Mouse (Mus musculus) hindbrain, embryonic 14.5 days (tissue): ENCODE results near the gene Zfp973. TPM values are rescaled to one million over a fixed set of nuclear protein-coding genes. Genes with fewer than 3 reads are reported as not detected.
A peak's percentile ranks its signal among the peaks of the same experiment; 100 is the strongest.
"Not testable (repeated sequence)": the region's sequence is repeated elsewhere in the genome, so short reads cannot be mapped to it uniquely, and the experiment has no call there.

Source experiments
- ATAC-seq: fragments of 200-750 bp; cut with Nextera tagmentation; 2 replicates; pipeline ENCODE4 v1.8.0; 2017; ENCODE audit warnings: moderate number of reproducible peaks, mild to moderate bottlenecking, moderate TSS enrichment, moderate library complexity; ENCODE audit not compliant: low FRiP score
- DNase-seq: peaks from one replicate; pipeline ENCODE4 v3.0.0-alpha.2; 2015; ENCODE audit warnings: low spot score
- H3K27ac ChIP-seq: fragments of 300-500 bp; sonication (generic); 2 replicates; pipeline ENCODE4 v1.5.1; 2014; ENCODE audit warnings: mild to moderate bottlenecking, moderate library complexity
- H3K27me3 ChIP-seq: fragments of 300-500 bp; sonication (generic); 2 replicates; pipeline ENCODE4 v1.6.1; 2014; ENCODE audit warnings: mild to moderate bottlenecking, low read length, mixed read lengths; ENCODE audit not compliant: control insufficient read depth, insufficient read depth
- H3K36me3 ChIP-seq: fragments of 300-500 bp; sonication (generic); replicated peaks from 2 replicates; pipeline ENCODE4 v1.6.1; 2014; ENCODE audit not compliant: control insufficient read depth, insufficient read depth
- H3K4me1 ChIP-seq: fragments of 300-500 bp; sonication (generic); replicated peaks from 2 replicates; pipeline ENCODE4 v1.6.1; 2014; ENCODE audit warnings: antibody characterized with exemption, low read length, mixed read lengths; ENCODE audit not compliant: control insufficient read depth, insufficient read depth
- H3K4me2 ChIP-seq: fragments of 300-500 bp; sonication (generic); replicated peaks from 2 replicates; pipeline ENCODE4 v1.6.1; 2014; ENCODE audit warnings: mild to moderate bottlenecking, moderate library complexity
- H3K4me3 ChIP-seq: fragments of 300-500 bp; sonication (generic); replicated peaks from 2 replicates; pipeline ENCODE4 v1.5.1; 2014; ENCODE audit warnings: mild to moderate bottlenecking, low read length
- H3K9ac ChIP-seq: fragments of 300-500 bp; sonication (generic); 2 replicates; pipeline ENCODE4 v1.6.1; 2014
- H3K9me3 ChIP-seq: fragments of 300-500 bp; sonication (generic); 2 replicates; pipeline ENCODE4 v1.6.1; 2016; ENCODE audit warnings: low read length; ENCODE audit not compliant: control insufficient read depth
- WGBS: fragments of 180-500 bp; shearing (Covaris S2); extraction: QIAGEN DNeasy Blood & Tissue Kit; methylation state at CpG from one replicate; pipeline ENCODE4 v1.1.7; 2014; 5-methylcytosine and 5-hydroxymethylcytosine counted together
- polyA plus RNA-seq: library from polyadenylated mRNA; unstranded; fragments of >200 nt; fragmentation: Nextera tagmentation; extraction: Ambion mirVana; gene quantifications from 2 replicates; pipeline ENCODE4 v1.2.1, GENCODE M21; 2014

Gene Zfp973
- 9.1 and 11.9 TPM in 2 replicates for polyA plus RNA-seq

DNA sequence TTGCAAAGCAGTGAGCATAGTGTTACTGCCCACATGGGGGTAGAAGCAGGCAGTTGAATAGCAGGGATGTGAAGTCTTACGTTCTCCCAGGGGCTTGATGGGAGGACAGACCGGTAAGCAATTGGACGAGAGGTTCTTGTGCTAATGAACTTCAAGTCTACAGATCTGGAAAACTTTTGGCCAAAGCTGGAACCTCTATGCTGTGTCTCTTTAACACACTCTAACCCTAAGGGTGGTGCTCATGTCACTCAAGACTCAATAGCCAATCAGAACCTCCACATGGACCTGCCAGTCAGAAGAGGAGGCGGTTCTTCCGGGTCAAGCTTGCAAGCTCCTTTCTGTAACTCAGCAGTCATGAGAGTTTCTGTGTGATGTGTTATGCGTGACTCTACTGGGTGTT lies at the start of gene Zfp973:
Gene Zfp973, plus strand, starts transcription at position 301 of the 400 bp plus-strand sequence.
- H3K4me3 ChIP-seq, DNase-seq, H3K4me2 ChIP-seq, H3K27ac ChIP-seq, H3K27me3 ChIP-seq, ATAC-seq, H3K36me3 ChIP-seq, H3K9ac ChIP-seq, H3K4me1 ChIP-seq, H3K9me3 ChIP-seq: not testable (repeated sequence)
- no CpG with 5 or more reads among the region's 6 CpGs for WGBS

- WGBS, result no CpG with 5 or more reads among the region's 4 CpGs
Observed at GRCm38 (mm10) chr2:176636244-176636643, 34.1 kb upstream of the Zfp973 start, which contains the start of gene Gm14308. Gene Gm14308, minus strand, starts transcription at chr2:176636344.

GRCm38 (mm10) chr2:176708051-176708450 lies 37.7 kb downstream of the Zfp973 start, which contains the start of gene Gm14305:
Gene Gm14305, plus strand, starts transcription at chr2:176708328.
- Histone ChIP-seq H3K4me3 (peak within 1 kb of the TSS; percentile 38), H3K4me2 (peak within 1 kb of the TSS; percentile 44), H3K9ac (peak within 1 kb of the TSS; percentile 51)
- not testable (repeated sequence) for H3K27ac ChIP-seq, DNase-seq, H3K27me3 ChIP-seq, H3K36me3 ChIP-seq, H3K4me1 ChIP-seq, H3K9me3 ChIP-seq, ATAC-seq
- WGBS, result 0% methylated on average over 2 of the region's 6 CpGs

More at GRCm38 (mm10) chr2:176636244-176636643, 34.1 kb upstream of the Zfp973 start, which contains the start of gene Gm14308:
- not testable (repeated sequence) for H3K27ac ChIP-seq, H3K4me2 ChIP-seq, H3K27me3 ChIP-seq, ATAC-seq, H3K4me1 ChIP-seq, H3K36me3 ChIP-seq, H3K9ac ChIP-seq, DNase-seq, H3K9me3 ChIP-seq, H3K4me3 ChIP-seq

Other genes starting within 250 kb of the Zfp973 start
- 9.8 and 12.7 TPM in 2 replicates for gene Gm14435, start 246.9 kb upstream of the Zfp973 start, polyA plus RNA-seq
- gene Gm14434, start 183.7 kb upstream of the Zfp973 start, polyA plus RNA-seq, result 6.7 and 24.5 TPM in 2 replicates
- gene Zfp967, start 149.5 kb upstream of the Zfp973 start, polyA plus RNA-seq, result not detected in 2 replicates
- gene Gm14308, start 34.2 kb upstream of the Zfp973 start, polyA plus RNA-seq, result 23.0 and 28.6 TPM in 2 replicates
- 43.0 and 44.5 TPM in 2 replicates for gene Gm14305, start 37.8 kb downstream of the Zfp973 start, polyA plus RNA-seq
- 11.0 and 11.2 TPM in 2 replicates for gene Gm14295, start 128.1 kb downstream of the Zfp973 start, polyA plus RNA-seq
- gene Gm14408, start 160.6 kb downstream of the Zfp973 start, polyA plus RNA-seq, result not detected in 2 replicates